Mouse (Mus musculus) spleen, adult 2 months (tissue): Measurements from ENCODE around the gene Utp18.

ENCODE experiments used
- CTCF ChIP-seq: fragments of 200-500 bp; IDR thresholded peaks from 2 replicates; pipeline ENCODE4 v1.5.1; 2011; ENCODE audit warnings: mild to moderate bottlenecking, inconsistent platforms; ENCODE audit not compliant: insufficient read depth, insufficient read length, insufficient replicate concordance; ENCODE audit errors: extremely low read depth
- POLR2A ChIP-seq: fragments of 200-500 bp; IDR thresholded peaks from 2 replicates; pipeline ENCODE4 v1.6.1; 2011; ENCODE audit warnings: low read depth, low read length, inconsistent platforms

DNA sequence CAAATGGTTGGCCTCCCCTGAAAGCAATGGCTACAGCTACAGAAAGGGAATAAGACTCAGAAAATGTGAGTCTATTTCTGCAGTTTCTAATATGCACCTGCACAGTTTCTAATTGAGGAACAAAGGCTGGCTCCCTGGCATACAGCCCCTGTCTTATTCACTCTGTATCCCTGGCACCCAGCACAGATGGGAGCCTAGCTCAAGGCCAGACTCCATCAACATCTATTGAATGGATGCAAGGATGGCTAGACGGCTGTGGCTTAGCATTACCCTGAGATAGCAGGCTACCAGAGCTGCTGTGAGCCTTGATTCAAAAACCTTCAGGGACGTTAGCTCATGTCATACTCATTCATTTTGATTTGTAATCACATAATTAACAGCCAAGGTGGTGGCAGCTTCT is 63.3 kb downstream of the Utp18 start:
- TF ChIP-seq CTCF (no peak), POLR2A (no peak)
